Mouse (Mus musculus): Measurements from ENCODE around the gene Clip4.

- no peak for TF ChIP-seq CTCF (conservative IDR thresholded peaks at IDR 0.05; ENCODE audit: low read length)
- TF ChIP-seq NANOG (IDR thresholded peaks at IDR 0.05; ENCODE audit: borderline replicate concordance, low read length), result no peak
- TF ChIP-seq POU5F1 (IDR thresholded peaks at IDR 0.05; ENCODE audit: borderline replicate concordance, low read length), result no peak
Measured at GRCm38 (mm10) chr17:71774173-71774572, 5.9 kb downstream of the Clip4 start.

Measured in E14TG2a.4 (cell line).